Mouse (Mus musculus) kidney, adult 9 months (tissue): ENCODE measurements around the gene Lig1.
A peak's percentile ranks its signal among the peaks of the same experiment; 100 is the strongest.

Experiments used
- DNase-seq: peaks from one replicate; pipeline ENCODE4 v3.0.0; 2022

Gene Lig1

GRCm38 (mm10) chr7:13311401-13311800 lies 34.3 kb downstream of the Lig1 start:
- no peak for DNase-seq

- peak; percentile 24 for DNase-seq
Observed at GRCm38 (mm10) chr7:13314095-13314597, 37.1 kb downstream of the Lig1 start.

GRCm38 (mm10) chr7:13321424-13321823 lies 44.3 kb downstream of the Lig1 start:
- DNase-seq = no peak

GRCm38 (mm10) chr7:13324316-13324715 lies 47.2 kb downstream of the Lig1 start, which contains the start of gene Pla2g4c:
Gene Pla2g4c, plus strand, starts transcription at chr7:13324655.
- no peak for DNase-seq

GRCm38 (mm10) chr7:13330575-13330974 lies 53.5 kb downstream of the Lig1 start:
- no peak for DNase-seq

- no peak for DNase-seq
Observed at GRCm38 (mm10) chr7:13355943-13356342, 78.9 kb downstream of the Lig1 start.
